ENCODE assay signal across 18 mouse cellular contexts in the genomic region with DNA sequence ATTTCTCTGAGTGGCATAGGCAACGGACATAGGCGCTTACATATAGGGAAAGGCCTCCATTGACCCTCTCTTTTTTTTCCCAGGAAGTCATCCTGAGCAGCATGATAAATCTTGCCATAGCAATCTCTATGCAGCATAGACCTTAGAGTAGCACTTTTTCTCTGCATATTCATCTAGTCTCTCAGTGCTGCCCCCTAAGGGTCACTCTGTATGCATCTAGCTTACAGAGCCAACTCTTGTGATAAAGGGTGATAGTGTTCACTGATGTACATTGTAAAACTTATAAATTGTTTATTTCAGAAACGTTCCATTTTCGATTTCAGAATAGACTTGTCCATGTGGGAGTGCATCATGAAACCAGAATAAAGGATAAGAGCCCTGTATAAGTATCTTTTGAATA.
DNase-seq lines count a peak whose midpoint lies in the region; ATAC-seq and TF ChIP-seq lines count a peak whose summit lies in the region.
"Had no signal": no experiment of that assay in that cellular context is flagged by ENCODE, and none has a peak within 500 bp of the region (broad histone marks: within the 10 kb centered on the region; RNA-seq: fewer than 3 reads in every experiment).

No protein-coding gene starts in this region.

- DNase-seq in cerebellum, postnatal 10 days: peak; percentile 25 to 26
- no peak for DNase-seq in cerebellum, adult 11-12 months
- no peak for DNase-seq in layer of hippocampus, adult 2 months (ENCODE audit: low spot score in 2 of 2)
- DNase-seq in layer of hippocampus, adult 9-10 months (ENCODE audit: low spot score): no peak
- DNase-seq in A20 (ENCODE audit: low read depth, low spot score): peak; percentile 29
- DNase-seq in R1 (ENCODE audit: low read depth, low spot score): peak; percentile 16
- no peak for DNase-seq in kidney, adult 9 months
- DNase-seq: B cell, adult 2 months; cerebellum, adult 18-20 months; kidney, adult 11 months; kidney, postnatal 4 days; right cerebral cortex, postnatal 4 days had no signal

- no peak overlapping the region for H3K27ac ChIP-seq in layer of hippocampus, adult 2 months
- H3K27ac ChIP-seq: forebrain, embryonic 10.5 days; hindbrain, embryonic 12.5 days; limb, embryonic 12.5 days; liver, embryonic 15.5 days had no signal

- H3K4me3 ChIP-seq in layer of hippocampus, adult 2 months: no peak overlapping the region
- H3K4me3 ChIP-seq: forebrain, embryonic 10.5 days; hindbrain, embryonic 12.5 days; limb, embryonic 12.5 days; liver, embryonic 15.5 days had no signal

- ATAC-seq in granulocyte monocyte progenitor cell, adult 5-6 weeks (replicated peaks; ENCODE audit: poor library complexity, severe bottlenecking): no peak
- ATAC-seq: midbrain, embryonic 16.5 days had no signal

- TF ChIP-seq CTCF in layer of hippocampus, adult 2 months (conservative IDR thresholded peaks at IDR 0.05): peak; percentile 54

Comparison
In these comparisons a context has a peak if more than half of its experiments do, and no peak if none do; other contexts are left out.
1. DNase-seq: peak in cerebellum, postnatal 10 days (2 of 2), A20 (single experiment) and R1 (single experiment); none in cerebellum, adult 11-12 months (single experiment), layer of hippocampus, adult 2 months (0 of 2), layer of hippocampus, adult 9-10 months (single experiment) and kidney, adult 9 months (single experiment).